Mouse (Mus musculus) hindbrain, embryonic 11.5 days (tissue): ENCODE measurements around the gene D1Pas1. TPM values are rescaled to one million over a fixed set of nuclear protein-coding genes. Genes with fewer than 3 reads are reported as not detected.
A peak's percentile ranks its signal among the peaks of the same experiment; 100 is the strongest.

Experiments
- ATAC-seq: fragments of 200-750 bp; cut with Nextera tagmentation; 2 replicates; pipeline ENCODE4 v1.8.0; 2017; ENCODE audit warnings: mild to moderate bottlenecking, moderate TSS enrichment, moderate library complexity; ENCODE audit not compliant: low FRiP score
- DNase-seq: peaks from one replicate; pipeline ENCODE4 v3.0.0-alpha.2; 2015; ENCODE audit warnings: low spot score
- H3K27ac ChIP-seq: fragments of 300-500 bp; sonication (generic); 2 replicates; pipeline ENCODE4 v1.5.1; 2014; ENCODE audit warnings: mild to moderate bottlenecking, low read depth, low read length
- H3K27me3 ChIP-seq: fragments of 300-500 bp; sonication (generic); 2 replicates; pipeline ENCODE4 v1.6.1; 2014; ENCODE audit warnings: mild to moderate bottlenecking, low read length, moderate library complexity, mixed read lengths; ENCODE audit not compliant: control insufficient read depth, insufficient read depth
- H3K36me3 ChIP-seq: fragments of 300-500 bp; sonication (generic); 2 replicates; pipeline ENCODE4 v1.6.1; 2014; ENCODE audit warnings: mild to moderate bottlenecking, low read length, moderate library complexity, mixed read lengths; ENCODE audit not compliant: control insufficient read depth, insufficient read depth
- H3K4me1 ChIP-seq: fragments of 300-500 bp; sonication (generic); replicated peaks from 2 replicates; pipeline ENCODE4 v1.6.1; 2014; ENCODE audit warnings: low read length, mixed read lengths; ENCODE audit not compliant: control insufficient read depth, insufficient read depth
- H3K4me2 ChIP-seq: fragments of 300-500 bp; sonication (generic); replicated peaks from 2 replicates; pipeline ENCODE4 v1.6.1; 2014; ENCODE audit warnings: mild to moderate bottlenecking, low read depth, low read length
- H3K4me3 ChIP-seq: fragments of 300-500 bp; sonication (generic); 2 replicates; pipeline ENCODE4 v1.5.1; 2014; ENCODE audit warnings: low read depth, low read length
- H3K9ac ChIP-seq: fragments of 300-500 bp; sonication (generic); 2 replicates; pipeline ENCODE4 v1.6.1; 2014; ENCODE audit warnings: low read depth, low read length
- H3K9me3 ChIP-seq: fragments of 300-500 bp; sonication (generic); 2 replicates; pipeline ENCODE4 v1.6.1; 2016; ENCODE audit warnings: low read length; ENCODE audit not compliant: control insufficient read depth
- WGBS: fragments of 180-500 bp; shearing (Covaris S2); extraction: QIAGEN DNeasy Blood & Tissue Kit; methylation state at CpG from one replicate; pipeline ENCODE4 v1.1.7; 2014; 5-methylcytosine and 5-hydroxymethylcytosine counted together
- polyA plus RNA-seq: library from polyadenylated mRNA; unstranded; fragments of >200 nt; fragmentation: Nextera tagmentation; extraction: Ambion mirVana; gene quantifications from 2 replicates; pipeline ENCODE4 v1.2.1, GENCODE M21; 2014

Gene D1Pas1
- polyA plus RNA-seq, 1 experiment from 2014 or later, result 0.06 TPM

DNA sequence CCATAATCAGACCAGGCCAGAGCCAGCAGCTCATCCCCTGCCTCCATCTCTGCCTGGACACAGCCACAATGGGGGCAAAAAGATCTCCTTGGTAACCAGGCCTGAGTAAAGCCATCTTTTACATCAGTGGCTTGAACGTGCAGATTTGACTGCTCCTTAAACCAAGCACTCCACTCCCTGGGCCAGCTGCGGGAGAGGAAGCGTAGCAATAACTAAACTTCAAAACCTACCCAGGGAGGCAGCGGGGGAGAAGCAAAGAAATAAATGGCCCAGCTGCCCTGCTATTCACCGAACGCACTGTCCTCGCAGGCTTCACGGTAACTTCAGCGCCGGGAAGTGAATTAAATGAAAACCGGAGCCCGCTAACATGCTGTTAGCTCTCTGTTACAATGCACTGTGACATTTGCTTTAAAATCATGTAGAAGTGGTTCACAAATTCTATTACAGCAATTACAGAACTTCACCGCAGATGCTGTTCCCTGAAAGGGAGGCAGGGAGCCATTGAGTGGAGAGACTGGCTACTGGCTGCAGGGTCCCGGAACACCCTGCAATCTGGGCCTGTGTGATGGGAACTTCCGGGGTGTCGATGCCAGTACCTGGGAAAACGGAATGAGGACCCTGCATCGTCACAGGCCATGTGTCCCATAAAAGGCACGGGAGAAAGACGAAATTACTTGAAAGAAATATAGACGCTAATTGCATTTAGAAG lies 30.5 kb downstream of the D1Pas1 start:
- ATAC-seq (peak; percentile 70), DNase-seq (no peak)
- no peak overlapping the region for H3K4me2 ChIP-seq
- H3K4me3 ChIP-seq, result no peak overlapping the region
- no peak overlapping the region for H3K9ac ChIP-seq
- no peaks in the 10 kb centered on the region for H3K4me1 ChIP-seq
- H3K27me3 ChIP-seq, result no peaks in the 10 kb centered on the region
- H3K9me3 ChIP-seq, result no peaks in the 10 kb centered on the region; the same call in 1 of the 2 replicates
- no peaks in the 10 kb centered on the region for H3K36me3 ChIP-seq
- no peak overlapping the region for H3K27ac ChIP-seq
- 75% methylated on average over 21 of the region's 21 CpGs for WGBS

DNA sequence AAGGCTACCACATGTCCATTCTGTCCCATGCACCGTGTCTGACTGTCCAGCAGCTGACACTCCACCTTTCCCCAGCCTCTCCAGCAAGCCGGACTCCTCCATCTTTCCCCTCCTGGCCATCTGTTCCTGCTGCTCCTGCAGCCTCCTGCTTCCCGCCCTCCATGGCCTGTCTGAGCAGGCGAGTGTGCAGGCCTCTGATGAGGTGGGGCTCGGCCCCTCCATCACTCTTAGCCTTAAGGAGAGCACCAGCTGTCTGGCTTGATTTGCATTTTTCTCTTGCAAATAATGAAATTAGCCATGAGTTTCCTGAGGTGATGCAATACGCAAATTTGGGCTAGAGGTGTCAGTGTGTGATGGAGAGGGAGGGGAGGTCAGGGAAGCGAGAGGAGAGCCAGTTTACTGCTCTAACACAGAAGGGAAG lies 36.2 kb downstream of the D1Pas1 start:
- Histone ChIP-seq H3K4me3 (no peak overlapping the region), H3K4me1 (peaks cover 5% of the 10 kb centered on the region; the same call in 1 of the 2 replicates), H3K9me3 (no peaks in the 10 kb centered on the region), H3K27ac (no peak overlapping the region), H3K4me2 (no peak overlapping the region), H3K36me3 (no peaks in the 10 kb centered on the region), H3K9ac (no peak overlapping the region), H3K27me3 (no peaks in the 10 kb centered on the region)
- DNase-seq (no peak), ATAC-seq (peak; percentile 90)
- WGBS, result 35% methylated on average over 7 of the region's 7 CpGs

DNA sequence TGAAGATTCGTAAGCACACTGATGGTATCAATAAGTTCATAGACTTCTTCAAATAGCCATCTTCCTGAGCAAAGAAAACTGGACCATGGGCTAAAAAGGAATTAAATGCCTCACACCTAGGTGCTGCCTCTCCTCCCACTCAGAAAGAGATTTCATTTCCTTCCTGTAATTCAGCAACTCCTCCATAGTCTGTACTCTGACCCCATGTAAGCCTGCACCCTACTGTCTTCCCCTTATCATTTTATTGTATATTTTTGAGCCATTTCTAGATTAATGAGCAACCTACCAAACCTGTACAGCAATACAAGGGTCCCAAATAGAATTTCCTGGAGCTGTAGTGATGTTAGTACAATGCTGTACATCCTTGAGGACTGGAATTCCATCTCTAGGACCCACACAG lies 37.1 kb downstream of the D1Pas1 start:
- H3K9me3 ChIP-seq, result no peaks in the 10 kb centered on the region
- no peaks in the 10 kb centered on the region for H3K36me3 ChIP-seq
- DNase-seq (no peak), ATAC-seq (no peak)
- no peaks in the 10 kb centered on the region for H3K27me3 ChIP-seq
- H3K4me2 ChIP-seq, result no peak overlapping the region
- H3K9ac ChIP-seq, result no peak overlapping the region
- peaks cover 5% of the 10 kb centered on the region; the same call in 1 of the 2 replicates for H3K4me1 ChIP-seq
- no peak overlapping the region for H3K4me3 ChIP-seq
- H3K27ac ChIP-seq, result no peak overlapping the region
- 97% methylated on average over 1 of the region's 1 CpGs for WGBS

- ATAC-seq (no peak), DNase-seq (no peak)
- H3K4me3 ChIP-seq, result no peak overlapping the region
- 82% methylated on average over 14 of the region's 14 CpGs for WGBS
- H3K27ac ChIP-seq, result no peak overlapping the region
- no peak overlapping the region for H3K4me2 ChIP-seq
- H3K9me3 ChIP-seq, result no peaks in the 10 kb centered on the region
- no peaks in the 10 kb centered on the region for H3K27me3 ChIP-seq
- H3K36me3 ChIP-seq, result no peaks in the 10 kb centered on the region
- no peak overlapping the region for H3K9ac ChIP-seq
- H3K4me1 ChIP-seq, result peaks cover 5% of the 10 kb centered on the region; the same call in 1 of the 2 replicates
These were observed 39.2 kb downstream of the D1Pas1 start for GRCm38 (mm10) chr1:187006227-187006925.

GRCm38 (mm10) chr1:187008236-187008635 lies 41.0 kb downstream of the D1Pas1 start:
- H3K4me3 ChIP-seq, result no peak overlapping the region
- WGBS, result 90% methylated on average over 7 of the region's 7 CpGs

GRCm38 (mm10) chr1:187010071-187010470 lies 42.9 kb downstream of the D1Pas1 start:
- DNase-seq (no peak), ATAC-seq (no peak)
- no peak overlapping the region for H3K27ac ChIP-seq
- no peaks in the 10 kb centered on the region for H3K4me1 ChIP-seq
- H3K4me2 ChIP-seq, result no peak overlapping the region
- no peak overlapping the region for H3K4me3 ChIP-seq
- no peaks in the 10 kb centered on the region for H3K9me3 ChIP-seq
- H3K27me3 ChIP-seq, result no peaks in the 10 kb centered on the region
- no peaks in the 10 kb centered on the region for H3K36me3 ChIP-seq
- 66% methylated on average over 11 of the region's 11 CpGs for WGBS
- H3K9ac ChIP-seq, result no peak overlapping the region

More at GRCm38 (mm10) chr1:187008236-187008635, 41.0 kb downstream of the D1Pas1 start:
- Histone ChIP-seq H3K9me3 (no peaks in the 10 kb centered on the region), H3K27ac (no peak overlapping the region), H3K4me1 (peaks cover 4% of the 10 kb centered on the region; the same call in 1 of the 2 replicates), H3K9ac (no peak overlapping the region), H3K36me3 (no peaks in the 10 kb centered on the region), H3K4me2 (no peak overlapping the region), H3K27me3 (no peaks in the 10 kb centered on the region)
- ATAC-seq (no peak), DNase-seq (no peak)

DNA sequence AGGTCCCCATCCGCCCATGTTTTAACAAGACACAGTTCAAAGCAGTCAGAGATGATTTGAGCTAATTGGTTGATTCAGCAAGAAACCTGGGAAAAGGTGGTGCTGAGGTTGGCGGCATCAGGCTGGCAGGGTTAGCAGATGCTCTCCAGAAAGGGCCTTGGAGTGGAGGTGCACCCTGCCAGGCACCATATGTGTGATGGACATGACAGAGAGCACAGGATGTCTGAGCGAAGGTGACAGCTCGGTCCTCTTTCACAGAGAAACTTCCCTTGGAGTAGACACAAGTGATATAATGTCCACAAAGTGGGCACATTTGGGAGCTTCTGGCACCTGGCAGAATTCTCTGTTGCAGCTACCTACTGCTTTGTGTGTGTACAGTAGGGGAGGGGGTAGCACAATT lies 44.4 kb downstream of the D1Pas1 start:
- Histone ChIP-seq H3K27ac (no peak overlapping the region), H3K4me3 (no peak overlapping the region), H3K4me2 (no peak overlapping the region), H3K4me1 (no peaks in the 10 kb centered on the region), H3K27me3 (no peaks in the 10 kb centered on the region), H3K9me3 (no peaks in the 10 kb centered on the region), H3K9ac (no peak overlapping the region), H3K36me3 (no peaks in the 10 kb centered on the region)
- 82% methylated on average over 4 of the region's 4 CpGs for WGBS
- no peak for DNase-seq
- no peak for ATAC-seq

DNA sequence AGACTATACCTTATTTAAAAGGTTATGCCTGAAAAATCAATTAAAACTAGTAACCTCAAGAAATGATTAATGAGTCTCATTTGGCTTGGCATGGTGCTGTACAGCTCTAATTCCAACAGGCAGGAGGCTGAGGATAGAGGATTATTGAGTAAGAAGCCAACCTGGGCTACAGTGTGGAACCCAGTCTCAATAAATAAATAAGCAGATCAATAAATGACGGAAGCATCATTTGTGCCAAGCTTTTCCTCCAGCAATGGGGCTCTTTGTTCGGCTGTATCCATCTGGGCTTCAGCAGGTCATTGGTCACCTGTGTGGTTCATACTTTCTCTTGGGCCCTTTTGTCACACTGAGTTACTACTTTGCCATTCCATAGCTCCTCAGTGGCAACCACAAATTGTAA lies 46.9 kb downstream of the D1Pas1 start:
- Histone ChIP-seq H3K4me2 (no peak overlapping the region), H3K27ac (no peak overlapping the region), H3K4me3 (no peak overlapping the region), H3K9ac (no peak overlapping the region), H3K36me3 (no peaks in the 10 kb centered on the region), H3K27me3 (no peaks in the 10 kb centered on the region), H3K4me1 (no peaks in the 10 kb centered on the region), H3K9me3 (no peaks in the 10 kb centered on the region)
- 88% methylated on average over 2 of the region's 2 CpGs for WGBS
- no peak for ATAC-seq
- DNase-seq, result no peak

DNA sequence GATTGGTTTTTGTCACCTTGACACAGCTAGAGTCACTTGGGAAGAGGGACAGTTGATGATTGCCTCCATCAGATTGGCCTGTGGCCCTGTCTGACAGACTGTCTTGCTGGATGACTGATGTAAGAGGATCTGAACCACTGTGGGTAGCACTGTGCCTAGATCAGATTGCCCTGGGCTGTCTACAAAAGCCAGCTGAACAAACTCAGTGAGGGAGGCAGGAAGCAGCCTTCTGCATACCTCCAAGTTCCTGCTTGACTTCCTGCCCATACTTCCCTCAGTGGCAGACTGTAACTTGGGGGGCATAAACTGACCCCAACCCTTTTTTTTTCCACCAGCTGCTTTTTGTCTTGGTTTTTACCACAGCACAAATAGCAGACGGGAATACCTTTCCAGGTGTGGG lies 48.5 kb downstream of the D1Pas1 start:
- H3K4me3 ChIP-seq, result no peak overlapping the region
- no peaks in the 10 kb centered on the region for H3K4me1 ChIP-seq
- 71% methylated on average over 1 of the region's 1 CpGs for WGBS
- no peak overlapping the region for H3K27ac ChIP-seq
- no peaks in the 10 kb centered on the region for H3K36me3 ChIP-seq
- H3K9ac ChIP-seq, result no peak overlapping the region
- no peaks in the 10 kb centered on the region for H3K27me3 ChIP-seq
- no peaks in the 10 kb centered on the region for H3K9me3 ChIP-seq
- H3K4me2 ChIP-seq, result no peak overlapping the region
- ATAC-seq, result no peak
- no peak for DNase-seq
